Mouse (Mus musculus) brain, adult 2 months (tissue): ENCODE data around the gene Ccdc92b.

Source experiments
- DNase-seq: peaks from one replicate; pipeline ENCODE4 v3.0.0; 2011; ENCODE audit warnings: low read depth, low spot score

Ccdc92b gene

GRCm38 (mm10) chr11:74652791-74653191, 33.4 kb downstream of the Ccdc92b start:
- DNase-seq: peak; percentile 52

- DNase-seq: no peak
These were observed 34.0 kb downstream of the Ccdc92b start for GRCm38 (mm10) chr11:74653385-74653784.

- DNase-seq: no peak
These were observed 36.5 kb downstream of the Ccdc92b start for GRCm38 (mm10) chr11:74655941-74656340.

GRCm38 (mm10) chr11:74660336-74660735, 40.9 kb downstream of the Ccdc92b start:
- DNase-seq: no peak

- no peak for DNase-seq
These were observed 42.2 kb downstream of the Ccdc92b start for GRCm38 (mm10) chr11:74661641-74662040.

- DNase-seq: no peak
These were observed 42.8 kb downstream of the Ccdc92b start for GRCm38 (mm10) chr11:74662221-74662620.

GRCm38 (mm10) chr11:74664279-74664678, 44.9 kb downstream of the Ccdc92b start:
- DNase-seq: no peak

- DNase-seq: no peak
These were observed 45.5 kb downstream of the Ccdc92b start for GRCm38 (mm10) chr11:74664906-74665305.

- DNase-seq: no peak
These were observed 46.4 kb downstream of the Ccdc92b start for GRCm38 (mm10) chr11:74665631-74666283.

GRCm38 (mm10) chr11:74666284-74666652, 46.9 kb downstream of the Ccdc92b start:
- no peak for DNase-seq

- no peak for DNase-seq
These were observed 47.6 kb downstream of the Ccdc92b start for GRCm38 (mm10) chr11:74666776-74667581.

GRCm38 (mm10) chr11:74667582-74668010, 48.2 kb downstream of the Ccdc92b start:
- no peak for DNase-seq

GRCm38 (mm10) chr11:74668466-74668865, 49.1 kb downstream of the Ccdc92b start:
- no peak for DNase-seq

GRCm38 (mm10) chr11:74668971-74669370, 49.6 kb downstream of the Ccdc92b start:
- no peak for DNase-seq

- DNase-seq: no peak
These were observed 50.7 kb downstream of the Ccdc92b start for GRCm38 (mm10) chr11:74670151-74670550.

- DNase-seq: no peak
These were observed 51.6 kb downstream of the Ccdc92b start for GRCm38 (mm10) chr11:74671013-74671412.

- DNase-seq: no peak
These were observed 52.4 kb downstream of the Ccdc92b start for GRCm38 (mm10) chr11:74671839-74672238.

GRCm38 (mm10) chr11:74672901-74673513, 53.6 kb downstream of the Ccdc92b start:
- DNase-seq: no peak

GRCm38 (mm10) chr11:74673561-74673960, 54.2 kb downstream of the Ccdc92b start:
- DNase-seq: no peak

GRCm38 (mm10) chr11:74674713-74675112, 55.3 kb downstream of the Ccdc92b start:
- no peak for DNase-seq

- peak; percentile 88 for DNase-seq
These were observed 55.8 kb downstream of the Ccdc92b start for GRCm38 (mm10) chr11:74675156-74675555.
